Mouse (Mus musculus): ENCODE data around the gene Ctrc. TPM values are rescaled to one million over a fixed set of nuclear protein-coding genes. Genes with fewer than 3 reads are reported as not detected.

Gene Ctrc
- total RNA-seq, 2 experiments from 2014 or later: not detected

- no peak for DNase-seq
These were observed 27.3 kb downstream of the Ctrc start for GRCm38 (mm10) chr4:141818861-141819260.

GRCm38 (mm10) chr4:141817706-141818105, 28.5 kb downstream of the Ctrc start:
- no peak for DNase-seq

DNA sequence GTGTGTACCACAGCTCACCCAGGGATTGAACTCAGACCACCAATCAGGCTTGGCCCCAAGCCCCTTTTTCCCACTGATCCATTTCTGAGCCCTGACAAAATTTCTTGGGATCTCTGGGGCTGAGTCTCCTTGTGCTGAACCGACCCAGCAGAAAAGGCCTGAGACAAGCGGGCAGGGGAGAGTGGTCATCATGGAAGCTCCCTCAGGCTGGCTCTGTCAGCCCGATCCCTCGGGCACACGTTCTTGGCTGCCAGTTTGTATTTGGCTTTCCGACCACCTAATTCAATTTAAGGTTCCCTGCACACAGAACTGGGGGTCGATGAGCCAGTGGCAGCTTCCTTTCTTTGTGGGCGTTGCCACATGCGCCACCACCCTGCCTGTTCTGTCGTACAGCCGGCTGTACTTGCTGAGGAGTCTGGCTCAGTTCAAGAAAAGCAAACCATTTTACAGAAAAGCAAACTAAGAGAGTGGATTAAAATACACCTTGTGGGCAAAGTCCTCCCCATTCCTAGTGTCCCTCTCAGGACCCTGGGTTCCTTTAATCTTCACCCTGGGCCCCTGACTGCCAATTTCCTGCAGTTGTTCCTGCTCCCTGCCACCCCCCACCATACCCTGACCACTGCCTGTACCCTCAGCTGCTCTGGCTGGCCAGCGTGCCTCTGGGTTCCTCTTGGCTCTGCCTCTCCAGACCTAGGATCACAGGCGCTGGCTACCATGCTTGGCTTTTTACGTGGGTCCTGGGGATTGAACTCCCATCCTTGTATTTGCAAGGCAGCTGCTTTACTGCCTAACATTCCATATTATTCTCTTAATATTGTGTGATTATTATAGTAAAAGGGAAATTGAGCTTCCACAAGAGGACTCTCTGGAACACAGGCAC, 29.1 kb downstream of the Ctrc start:
- no peak for DNase-seq

GRCm38 (mm10) chr4:141816267-141816666, 29.9 kb downstream of the Ctrc start:
- no peak for DNase-seq

- DNase-seq: no peak
These were observed 34.8 kb downstream of the Ctrc start for GRCm38 (mm10) chr4:141811375-141811774.

- no peak for DNase-seq
These were observed 35.2 kb downstream of the Ctrc start for GRCm38 (mm10) chr4:141810975-141811374.

GRCm38 (mm10) chr4:141809850-141810464, 36.2 kb downstream of the Ctrc start:
- DNase-seq: peak; percentile 41

DNA sequence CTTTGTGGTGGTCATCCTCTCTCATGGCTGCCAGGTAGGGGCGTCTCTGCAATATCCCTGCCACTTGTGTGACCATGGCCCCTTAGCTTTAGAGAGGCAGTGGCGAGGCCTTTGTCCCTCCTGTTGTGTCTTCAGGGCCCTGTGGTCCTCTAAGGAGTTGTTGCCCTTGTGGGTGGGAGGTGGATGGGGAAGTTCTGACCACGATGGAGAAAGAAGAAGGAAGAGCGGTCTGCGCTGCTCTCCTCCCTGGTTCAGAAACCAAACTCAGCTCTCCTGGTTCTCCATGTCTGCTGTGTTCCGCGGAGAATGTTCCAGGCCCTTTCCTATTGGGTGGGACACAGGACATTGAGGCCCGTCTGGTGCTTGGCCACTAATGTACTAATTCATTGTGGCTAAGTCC, 40.3 kb downstream of the Ctrc start:
- DNase-seq: no peak

DNA sequence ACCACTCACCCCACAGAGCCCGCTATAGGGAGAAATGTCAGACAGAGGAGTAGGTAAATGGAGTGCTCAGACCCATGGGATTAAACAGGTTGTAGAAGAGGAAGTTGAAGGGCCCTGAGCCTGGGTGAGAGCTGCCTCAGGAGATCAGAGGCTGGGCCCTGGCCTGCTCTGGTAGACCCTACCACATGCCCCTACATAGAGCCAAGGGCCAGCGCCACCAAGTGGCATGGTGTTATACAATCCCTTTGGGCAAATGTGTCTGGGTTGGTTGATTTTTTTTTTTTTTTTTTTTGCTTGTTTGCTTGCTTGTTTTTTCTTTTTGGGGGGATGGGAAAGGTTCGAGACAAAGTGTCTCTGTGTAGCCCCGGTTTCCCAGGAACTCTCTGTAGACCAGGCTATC, 42.1 kb downstream of the Ctrc start:
- no peak for DNase-seq

DNA sequence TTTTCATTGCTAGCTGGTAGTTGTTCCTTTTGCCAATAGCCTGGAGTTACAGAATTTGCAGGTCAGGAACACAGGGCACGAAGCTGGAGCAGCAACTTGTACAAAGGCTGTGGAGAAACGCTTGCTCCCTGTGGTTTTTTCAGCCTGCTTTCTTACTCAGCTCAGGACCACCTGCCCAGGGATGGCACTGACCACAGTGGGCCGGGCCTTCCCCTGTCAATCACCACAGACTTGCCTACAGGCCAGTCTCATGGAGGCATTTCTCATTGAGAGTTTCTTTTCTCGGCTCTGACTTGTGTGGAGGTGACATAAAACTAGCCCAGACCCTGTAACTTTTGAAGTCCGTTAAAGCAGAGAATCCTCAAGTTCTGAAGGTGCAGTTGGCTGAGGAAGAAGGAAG, 48.6 kb downstream of the Ctrc start:
- no peak for DNase-seq

DNA sequence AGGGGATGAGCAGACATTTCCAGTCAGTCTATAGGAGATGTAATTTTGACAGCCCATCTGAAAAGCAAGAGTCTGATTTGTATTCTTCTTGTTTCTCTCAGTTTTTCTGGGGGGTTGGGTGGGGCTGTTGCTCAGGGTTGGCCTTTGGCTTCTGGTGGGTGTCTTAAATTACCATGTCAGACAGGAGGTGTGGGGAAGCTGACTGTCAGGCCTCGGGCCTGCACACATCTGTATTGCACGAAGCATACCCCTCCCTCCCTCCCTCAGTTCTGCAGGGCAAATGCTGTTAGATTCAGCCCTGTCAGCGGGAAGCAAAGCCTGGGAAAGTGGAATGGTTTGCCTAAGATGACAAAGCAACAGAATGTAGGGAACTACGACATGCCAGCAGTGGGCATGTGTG, 49.2 kb downstream of the Ctrc start:
- DNase-seq: no peak

DNA sequence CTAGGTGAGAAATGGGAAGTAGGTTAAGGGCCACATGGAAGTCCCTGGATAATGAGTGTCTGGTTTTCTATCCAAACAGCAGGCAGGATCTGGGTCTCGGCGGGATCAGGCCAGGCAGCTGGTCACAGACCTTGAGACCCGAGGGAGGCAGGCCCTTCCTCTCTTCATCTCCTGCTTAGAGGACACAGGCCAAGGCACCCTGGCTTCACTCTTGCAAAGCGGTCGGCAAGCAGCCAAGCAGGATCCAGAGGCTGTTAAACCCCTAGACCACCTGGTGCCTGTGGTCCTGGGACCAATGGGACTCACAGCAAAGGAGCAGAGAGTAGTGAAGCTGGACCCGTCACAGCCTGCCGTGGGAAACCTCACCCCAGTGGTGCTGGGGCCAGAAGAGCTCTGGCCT, 49.8 kb downstream of the Ctrc start:
- no peak for DNase-seq

DNA sequence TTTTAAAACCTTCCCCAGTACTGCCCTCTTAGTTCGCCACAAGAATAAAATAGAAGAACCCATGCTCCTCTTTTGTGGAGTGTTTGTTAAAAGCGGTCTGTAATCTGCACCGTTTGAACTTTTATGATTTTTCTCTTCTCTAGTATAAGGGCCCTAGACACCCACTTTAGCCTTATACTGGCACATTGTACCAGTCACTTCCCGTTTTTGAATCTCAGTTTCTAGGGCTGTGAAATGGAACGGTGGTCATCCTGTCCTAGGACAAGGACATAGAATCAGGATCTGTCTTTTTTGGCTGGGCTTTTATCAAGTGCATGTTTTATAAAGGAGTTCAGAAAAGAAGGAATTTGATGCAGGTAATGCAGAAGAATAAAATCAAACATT, 52.0 kb downstream of the Ctrc start:
- DNase-seq: no peak

DNA sequence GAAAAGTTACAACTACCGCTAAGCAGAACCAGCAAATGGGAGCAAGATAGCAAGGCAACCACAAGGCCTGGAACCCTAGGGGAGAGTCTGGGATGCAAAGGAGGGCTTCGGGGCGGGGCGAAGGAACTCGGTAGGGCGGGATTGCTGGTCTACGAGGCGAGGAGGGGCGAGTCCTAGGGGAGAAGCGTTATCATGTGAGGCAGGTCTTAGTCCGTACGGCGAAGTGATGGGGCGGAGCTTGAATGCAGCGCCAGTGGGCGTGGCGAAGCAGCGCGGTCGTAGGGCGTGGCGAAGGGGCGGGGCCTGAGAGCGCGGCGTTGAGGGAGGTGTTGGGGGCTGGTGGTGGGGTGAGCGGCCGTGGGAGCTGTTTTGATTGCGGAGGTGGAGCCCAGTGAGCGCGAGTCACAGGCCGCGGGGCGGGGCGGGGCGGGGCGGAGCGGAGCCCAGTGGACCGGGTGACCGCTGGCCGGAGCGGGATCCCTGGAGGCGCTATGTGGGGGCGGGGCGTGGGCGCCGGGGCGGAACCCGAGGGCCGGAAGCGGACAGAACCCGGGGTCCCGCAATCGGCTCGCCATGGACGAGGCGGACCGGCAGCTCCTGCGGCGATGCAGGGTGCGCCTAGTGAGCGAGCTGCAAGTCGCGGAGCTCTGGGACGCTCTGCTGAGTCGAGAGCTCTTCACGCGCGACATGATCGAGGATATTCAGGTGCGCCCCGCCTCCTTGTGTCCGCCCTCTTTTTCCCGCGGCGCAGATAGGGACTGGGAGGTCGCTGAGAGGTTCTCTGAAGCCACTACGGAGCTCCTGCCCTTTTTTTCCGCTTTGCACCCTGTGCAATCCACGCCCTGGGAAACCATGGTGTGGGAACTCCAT, 52.6 kb downstream of the Ctrc start, which contains the start of gene Casp9:
Casp9 (plus strand) TSS at position 331 of the 870 bp plus-strand sequence.
- DNase-seq: peak; percentile 99

- DNase-seq: peak; percentile 20 to 45
These were observed 53.4 kb downstream of the Ctrc start for GRCm38 (mm10) chr4:141792554-141793281.

- no peak for DNase-seq
These were observed 54.2 kb downstream of the Ctrc start for GRCm38 (mm10) chr4:141791951-141792350.

- DNase-seq: no peak
These were observed 54.7 kb downstream of the Ctrc start for GRCm38 (mm10) chr4:141791486-141791885.

DNA sequence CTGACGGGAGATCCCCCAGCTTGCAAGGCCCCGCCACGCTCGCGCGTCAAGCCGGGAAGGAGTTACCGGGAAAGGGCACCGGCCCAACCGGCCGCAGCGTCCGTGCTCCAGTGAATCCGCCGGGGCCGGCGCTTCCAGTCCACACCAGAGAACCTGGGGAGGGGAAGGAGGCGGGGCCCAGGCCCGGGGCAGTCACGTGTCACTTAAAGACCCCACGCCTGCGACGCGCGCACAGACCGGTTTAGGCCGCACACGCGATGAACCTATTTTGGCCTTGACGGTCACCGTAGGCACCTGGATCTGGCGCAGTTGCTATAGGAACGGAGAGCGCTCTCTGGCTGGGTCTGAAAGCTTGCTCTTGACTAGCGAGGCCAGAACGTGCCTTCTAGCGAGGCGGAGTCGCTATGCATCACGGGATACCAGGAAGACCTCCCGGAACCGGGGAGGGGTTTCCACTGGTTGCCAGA, 55.6 kb downstream of the Ctrc start, which contains the start of gene Dnajc16:
Dnajc16 (minus strand) TSS at position 408 of the 467 bp plus-strand sequence.
- DNase-seq: peak; percentile 97 to 98

GRCm38 (mm10) chr4:141789564-141790218, 56.5 kb downstream of the Ctrc start:
- no peak for DNase-seq

DNA sequence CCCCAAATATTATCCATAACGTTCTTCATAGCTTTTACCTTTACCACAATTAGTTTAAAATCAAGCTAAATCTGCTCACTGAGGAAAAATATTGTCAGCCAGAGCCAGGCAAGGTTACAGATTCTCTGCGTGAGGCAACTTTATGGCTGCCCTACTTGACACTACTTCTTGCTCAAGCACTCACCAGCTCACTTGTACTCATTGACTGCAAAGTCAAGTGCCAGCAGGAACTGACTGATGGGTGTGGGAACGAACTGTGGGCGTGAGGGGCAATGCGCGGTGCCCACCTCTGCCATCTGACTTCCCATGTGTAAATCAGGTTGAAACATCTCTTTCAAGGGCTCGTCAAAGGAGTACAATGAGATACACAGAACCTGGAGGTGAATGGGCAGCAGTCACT, 58.7 kb downstream of the Ctrc start:
- peak in 1 of 2 experiments; percentile 31 for DNase-seq

DNA sequence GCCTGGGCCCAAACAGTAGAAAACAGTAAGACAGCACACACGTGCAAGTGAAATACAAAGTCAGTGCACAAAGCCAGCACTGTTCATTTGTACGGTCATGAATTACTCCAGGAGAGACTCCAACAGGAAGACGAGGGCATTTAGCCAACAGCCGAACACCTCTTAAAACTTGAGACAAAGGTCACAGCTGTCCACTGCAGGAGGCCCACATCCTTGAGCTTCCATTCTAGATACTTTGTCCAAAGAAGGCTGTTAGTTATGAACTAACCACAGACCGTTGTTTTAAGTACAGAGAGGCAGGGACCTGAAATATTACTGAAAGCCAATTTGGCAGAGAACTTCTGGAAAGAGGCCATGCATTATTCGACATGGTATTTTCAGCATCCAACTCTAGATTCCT, 59.1 kb downstream of the Ctrc start:
- DNase-seq: peak in 1 of 2 experiments; percentile 31

Data from adrenal gland, postnatal 36 days (tissue).